Mouse (Mus musculus) lung, adult 2 months (tissue): ENCODE data around the gene Trf.

Experiments used
- CTCF ChIP-seq: fragments of 200-500 bp; IDR thresholded peaks from 2 replicates; pipeline ENCODE4 v1.5.1; 2011; ENCODE audit warnings: mild to moderate bottlenecking, low read length, control low read depth; ENCODE audit not compliant: insufficient read depth
- POLR2A ChIP-seq: fragments of 200-500 bp; IDR thresholded peaks from 2 replicates; pipeline ENCODE4 v1.6.1; 2011; ENCODE audit warnings: low read depth, mild to moderate bottlenecking, control low read depth, low read length, borderline replicate concordance; ENCODE audit errors: extremely low read depth

DNA sequence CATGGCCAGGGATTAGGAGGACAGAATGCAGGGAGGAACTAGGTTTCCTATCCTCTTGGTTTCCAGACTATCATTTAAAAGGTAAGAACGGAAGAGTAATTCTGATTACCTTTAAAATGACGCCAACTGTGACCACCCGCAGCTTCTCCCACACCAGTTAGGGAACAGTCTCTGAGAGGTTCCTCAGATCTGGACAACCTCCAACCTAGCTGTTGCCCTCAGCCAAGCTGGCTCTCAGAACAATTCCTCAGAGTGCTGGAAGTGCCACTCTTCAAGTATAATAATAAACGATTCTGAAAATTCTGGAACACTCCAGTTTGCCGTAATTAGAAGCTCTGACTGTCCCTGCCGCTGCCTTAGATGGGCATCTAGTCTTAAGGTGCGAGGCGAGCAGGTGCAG, 44.3 kb downstream of the Trf start:
- TF ChIP-seq CTCF, result no peak
- TF ChIP-seq POLR2A, result no peak
